22 mouse cellular contexts compared by ENCODE assay signal in the genomic region with DNA sequence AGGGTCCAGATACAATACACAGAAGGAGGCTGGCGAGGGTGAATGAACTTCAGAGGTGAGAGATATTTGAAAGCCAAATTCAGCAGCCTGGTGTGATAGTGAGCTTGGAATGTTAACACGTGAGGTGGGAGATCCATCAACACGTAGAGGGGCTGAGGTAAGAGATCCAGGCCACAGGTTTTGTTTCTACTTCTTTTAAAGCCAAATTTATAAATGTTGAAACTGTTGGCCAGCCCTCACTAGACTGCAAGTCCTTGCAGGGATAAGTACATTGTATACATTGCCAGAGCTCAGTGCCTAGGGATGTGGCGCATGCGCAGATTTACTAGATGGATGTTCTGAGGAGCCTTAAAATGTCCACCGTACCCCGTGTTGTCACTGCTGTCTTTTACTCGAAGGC.
"Had no signal": no experiment of that assay in that cellular context is flagged by ENCODE, and none has a peak within 500 bp of the region (broad histone marks: within the 10 kb centered on the region; RNA-seq: fewer than 3 reads in every experiment).

No protein-coding gene starts in this region.

- H3K9me3 ChIP-seq: kidney, embryonic 15.5 days; liver, embryonic 12.5 days; liver, embryonic 15.5 days; lung, embryonic 15.5 days; midbrain, embryonic 15.5 days; neural tube, embryonic 12.5 days; neural tube, embryonic 15.5 days had no signal

- DNase-seq: kidney, postnatal 10 days; kidney, postnatal 36 days; layer of hippocampus, postnatal 36 days; liver; lung, adult 18-20 months; lung, postnatal 10 days; lung, postnatal 36 days; right cerebral cortex, adult 18-20 months; right cerebral cortex, postnatal 25 days; thymus, adult 18-20 months; thymus, postnatal 36 days had no signal

- H3K27me3 ChIP-seq: kidney, embryonic 15.5 days; limb, embryonic 12.5 days; liver, embryonic 15.5 days; lung, embryonic 15.5 days; midbrain, embryonic 15.5 days; neural tube, embryonic 12.5 days; neural tube, embryonic 15.5 days had no signal

- H3K4me1 ChIP-seq: midbrain, embryonic 15.5 days; neural tube, embryonic 12.5 days had no signal

- H3K36me3 ChIP-seq: kidney, embryonic 15.5 days; limb, embryonic 12.5 days; liver, embryonic 12.5 days; liver, embryonic 15.5 days; lung, embryonic 15.5 days; midbrain, embryonic 12.5 days; midbrain, embryonic 15.5 days; neural tube, embryonic 12.5 days; neural tube, embryonic 15.5 days had no signal

- H3K4me3 ChIP-seq: kidney, embryonic 15.5 days; left cerebral cortex, adult 2 months; limb, embryonic 12.5 days; liver, embryonic 12.5 days; liver, embryonic 15.5 days; lung, embryonic 15.5 days; megakaryocyte, embryonic 14.5 days; midbrain, embryonic 12.5 days; midbrain, embryonic 15.5 days; neural tube, embryonic 12.5 days; neural tube, embryonic 15.5 days had no signal

- H3K4me2 ChIP-seq: kidney, embryonic 15.5 days; limb, embryonic 12.5 days; liver, embryonic 12.5 days; liver, embryonic 15.5 days; lung, embryonic 15.5 days; midbrain, embryonic 12.5 days; midbrain, embryonic 15.5 days; neural tube, embryonic 12.5 days; neural tube, embryonic 15.5 days had no signal

- ATAC-seq: liver, embryonic 12.5 days; midbrain, embryonic 15.5 days had no signal

- H3K27ac ChIP-seq: kidney, embryonic 15.5 days; left cerebral cortex, adult 2 months; limb, embryonic 12.5 days; liver, embryonic 12.5 days; liver, embryonic 15.5 days; lung, embryonic 15.5 days; midbrain, embryonic 12.5 days; midbrain, embryonic 15.5 days; neural tube, embryonic 12.5 days; neural tube, embryonic 15.5 days had no signal

- H3K9ac ChIP-seq: kidney, embryonic 15.5 days; limb, embryonic 12.5 days; liver, embryonic 12.5 days; liver, embryonic 15.5 days; lung, embryonic 15.5 days; midbrain, embryonic 12.5 days; midbrain, embryonic 15.5 days; neural tube, embryonic 12.5 days; neural tube, embryonic 15.5 days had no signal
